Mouse (Mus musculus) left cerebral cortex, postnatal 14 days (tissue): ENCODE results near the gene Il13ra1. TPM values are rescaled to one million over a fixed set of nuclear protein-coding genes. Genes with fewer than 3 reads are reported as not detected.

ENCODE experiments used
- DNase-seq, 2 experiments: peaks; one replicate each; pipeline ENCODE4 v3.0.0; 2021 to 2022; ENCODE audit warnings: low spot score in 2 of 2, mixed read lengths in 1 of 2
- intact Hi-C: fragments of 180-260 bp; cut with DNase I; formaldehyde crosslinking; loops from one replicate; pipeline ENCODE4 v1.15.1; 2025
- total RNA-seq, 2 experiments: library from RNA; stranded (reverse); gene quantifications; 2 replicates each; pipeline ENCODE4 v1.2.3; 2021

Il13ra1 gene
- total RNA-seq, 2 experiments from 2014 or later, result 4.1 to 4.5 TPM

- intact Hi-C loops, result no loop called here
- peak in 1 of 2 experiments; percentile 26 for DNase-seq
Observed at GRCm38 (mm10) chrX:36186443-36186842, 74.5 kb downstream of the Il13ra1 start.

GRCm38 (mm10) chrX:36193951-36194350 lies 82.0 kb downstream of the Il13ra1 start:
- DNase-seq, result peak; percentile 11 to 25
- intact Hi-C loops, result no loop called here

- intact Hi-C loops, result no loop called here
- peak; percentile 68 for DNase-seq
Observed at GRCm38 (mm10) chrX:36195736-36196525, 84.0 kb downstream of the Il13ra1 start, which contains the start of gene Zcchc12. Gene Zcchc12, plus strand, starts transcription at chrX:36195904.

GRCm38 (mm10) chrX:36209554-36209953 lies 97.6 kb downstream of the Il13ra1 start:
- no peak for DNase-seq
- intact Hi-C loops, result no loop called here

GRCm38 (mm10) chrX:36211216-36211615 lies 99.3 kb downstream of the Il13ra1 start:
- intact Hi-C loops, result no loop called here
- DNase-seq, result no peak

Other genes starting within 250 kb of the Il13ra1 start
- gene Dock11, start 223.3 kb upstream of the Il13ra1 start, total RNA-seq, result 1 to 10 TPM; 7.6 to 7.8 TPM
- gene Zcchc12, start 83.8 kb downstream of the Il13ra1 start, total RNA-seq, result 10 to 100 TPM; 51.8 to 73.2 TPM
- gene Lonrf3, start 216.2 kb downstream of the Il13ra1 start, total RNA-seq, result 1 to 10 TPM; 8.9 to 9.7 TPM